Mouse (Mus musculus) Patski (cell line): ENCODE measurements around the gene Clasp1. TPM values are rescaled to one million over a fixed set of nuclear protein-coding genes. Genes with fewer than 3 reads are reported as not detected.
A peak's percentile ranks its signal among the peaks of the same experiment; 100 is the strongest.

Experiments used
- ATAC-seq: fragments of 100-300 bp; one replicate; pipeline ENCODE4 v1.8.0; 2021
- CTCF ChIA-PET: fragments of 350-600 bp; sonication (Branson Sonifier 250); formaldehyde crosslinking; loops from one replicate; lab custom pipeline; 2022; ENCODE audit warnings: inconsistent platforms; lab: Charles Lee
- POLR2A ChIA-PET: fragments of 350-600 bp; sonication (Branson Sonifier 250); formaldehyde crosslinking; loops from one replicate; lab custom pipeline; 2022; ENCODE audit warnings: antibody characterized with exemption, inconsistent platforms; lab: Charles Lee
- DNase-seq: peaks from one replicate; pipeline ENCODE4 v3.0.0-alpha.2; 2011; ENCODE audit warnings: low read depth, low spot score
- H3K27me3 ChIP-seq: fragments of 371-371 bp; one replicate; pipeline ENCODE4 v1.5.1; 2021
- CTCF ChIP-seq: fragments of 100-300 bp; IDR thresholded peaks from one replicate; pipeline ENCODE4 v1.5.1; 2021
- in situ Hi-C: fragments of 300-500 bp; cut with MboI; formaldehyde crosslinking; loops from 3 replicates; pipeline ENCODE4 v1.11.1; 2018; ENCODE audit warnings: low pct_unique_long_range_greater_than_20kb, mixed read lengths
- polyA plus RNA-seq: library from polyadenylated mRNA; unstranded; gene quantifications from one replicate; pipeline ENCODE4 v1.2.3, GENCODE M21; 2021

Clasp1 gene
- polyA plus RNA-seq, 1 experiment from 2014 or later: 39.0 TPM

DNA sequence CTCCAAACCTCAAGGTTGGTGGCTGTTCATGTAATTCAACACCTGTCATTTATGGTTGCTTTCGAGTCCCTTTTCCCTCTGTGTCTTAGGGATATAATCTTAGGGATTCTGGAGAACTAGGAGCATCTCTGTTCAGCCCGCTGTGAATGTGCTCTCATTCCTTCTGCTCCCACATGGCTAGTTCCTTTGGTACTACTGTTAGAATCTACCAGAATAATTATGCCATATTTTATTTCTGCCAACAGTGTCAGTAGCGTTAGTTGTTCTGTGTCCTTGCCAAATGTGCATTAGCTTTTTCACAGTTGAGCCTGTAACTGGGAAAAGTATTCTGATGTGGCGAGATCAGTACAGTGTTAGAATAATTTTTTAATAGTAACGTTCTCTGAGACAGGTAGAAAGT, 162.3 kb downstream of the Clasp1 start:
- in situ Hi-C loops: no loop called here
- DNase-seq (no peak), ATAC-seq (no peak)
- TF ChIP-seq CTCF: no peak
- ChIA-PET POLR2A (no interaction called here), CTCF (no interaction called here)
- no peaks in the 10 kb centered on the region for H3K27me3 ChIP-seq

DNA sequence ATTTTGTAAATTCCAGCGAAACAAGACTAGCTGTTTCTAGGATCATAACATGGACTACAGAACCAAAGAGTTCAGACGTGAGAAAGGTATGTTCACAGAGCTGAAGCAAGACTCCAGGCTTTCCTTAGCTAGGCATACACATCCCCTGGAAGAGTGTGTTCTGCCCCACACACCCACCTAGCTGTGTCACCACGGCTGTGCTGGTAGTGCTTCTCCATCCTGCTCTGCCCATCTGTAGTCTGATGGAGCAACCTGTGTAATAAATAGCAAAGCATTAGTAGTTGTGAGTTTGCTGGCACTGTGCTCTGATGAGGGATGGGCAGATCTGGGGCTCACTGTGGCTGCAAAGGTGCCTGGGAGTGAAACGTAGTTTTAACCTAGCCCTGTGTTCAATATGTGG, 163.2 kb downstream of the Clasp1 start:
- H3K27me3 ChIP-seq: no peaks in the 10 kb centered on the region
- ChIA-PET CTCF (interaction anchor here (0.8 kb wide), 1 partner anchor 12 kb away, joined by 3 read pairs; no protein-coding TSS in a partner anchor), POLR2A (no interaction called here)

GRCm38 (mm10) chr1:118553045-118553444, 164.2 kb downstream of the Clasp1 start:
- CTCF ChIA-PET: interaction anchor here (0.7 kb wide), 1 partner anchor 13 kb away, joined by 3 read pairs; no protein-coding TSS in a partner anchor
- in situ Hi-C loops: no loop called here

More for the DNA sequence above, 163.2 kb downstream of the Clasp1 start:
- TF ChIP-seq CTCF: no peak
- in situ Hi-C loops: no loop called here
- no peak for ATAC-seq
- no peak for DNase-seq

DNA sequence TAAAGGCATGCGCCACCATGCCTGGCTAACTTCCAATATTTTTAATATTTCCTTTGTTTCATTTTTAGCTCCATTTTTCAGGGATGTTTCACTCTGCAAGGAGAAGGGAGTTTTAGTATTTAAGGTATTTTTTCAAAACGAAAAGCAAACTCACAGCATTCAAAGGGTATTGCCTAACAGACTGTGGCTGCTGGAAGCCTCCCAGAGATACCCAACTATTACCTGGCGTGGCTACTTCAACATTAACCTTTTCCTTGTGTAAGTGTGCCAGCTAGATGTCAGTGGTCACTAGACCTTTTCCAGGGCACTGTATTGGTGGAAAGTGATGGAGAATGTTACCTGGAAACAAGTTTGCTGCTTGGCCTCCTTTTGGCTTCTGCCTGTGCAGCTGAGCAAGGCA, 164.6 kb downstream of the Clasp1 start:
- ChIA-PET CTCF (interaction anchor here (0.7 kb wide), 1 partner anchor 14 kb away, joined by 3 read pairs; no protein-coding TSS in a partner anchor), POLR2A (interaction anchor here (0.6 kb wide), 1 partner anchor 16 kb away, joined by 3 read pairs; no protein-coding TSS in a partner anchor)
- DNase-seq (no peak), ATAC-seq (no peak)
- in situ Hi-C loops: no loop called here
- H3K27me3 ChIP-seq: no peaks in the 10 kb centered on the region
- no peak for TF ChIP-seq CTCF

More at GRCm38 (mm10) chr1:118553045-118553444, 164.2 kb downstream of the Clasp1 start:
- ATAC-seq (no peak), DNase-seq (no peak)
- no peak for TF ChIP-seq CTCF
- no peaks in the 10 kb centered on the region for H3K27me3 ChIP-seq
- POLR2A ChIA-PET: interaction anchor here (0.6 kb wide), 1 partner anchor 16 kb away, joined by 3 read pairs; no protein-coding TSS in a partner anchor

GRCm38 (mm10) chr1:118554961-118555360, 166.1 kb downstream of the Clasp1 start:
- ATAC-seq: no peak
- DNase-seq: no peak
- TF ChIP-seq CTCF: no peak
- in situ Hi-C loops: no loop called here
- CTCF ChIA-PET: no interaction called here
- POLR2A ChIA-PET: no interaction called here
- no peaks in the 10 kb centered on the region for H3K27me3 ChIP-seq

DNA sequence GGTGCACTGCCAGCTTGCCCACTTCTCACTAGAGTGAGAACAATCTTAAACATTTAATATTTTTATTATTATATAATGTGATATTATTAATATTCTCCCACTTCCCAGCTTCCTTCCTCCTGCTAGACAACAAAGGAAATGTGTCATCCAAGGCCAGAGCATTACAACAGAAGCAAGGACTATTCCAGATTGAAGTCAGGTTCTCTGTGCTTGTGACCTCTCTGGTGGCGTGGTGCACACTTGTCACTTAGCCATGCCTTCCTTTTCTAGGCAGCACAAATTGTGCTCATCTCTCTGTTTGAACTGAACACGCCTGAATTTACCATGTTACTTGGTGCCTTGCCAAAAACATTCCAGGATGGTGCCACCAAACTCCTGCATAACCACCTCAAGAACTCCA, 170.9 kb downstream of the Clasp1 start:
- ATAC-seq (no peak), DNase-seq (no peak)
- TF ChIP-seq CTCF: no peak
- no peaks in the 10 kb centered on the region for H3K27me3 ChIP-seq
- CTCF ChIA-PET: interaction anchor here (2.2 kb wide), 1 partner anchor 10 kb away, joined by 6 read pairs; no protein-coding TSS in a partner anchor
- POLR2A ChIA-PET: no interaction called here
- in situ Hi-C loops: loop anchor here (5.0 to 10.0 kb wide), 2 partner anchors 198 to 515 kb away; no protein-coding TSS in a partner anchor

DNA sequence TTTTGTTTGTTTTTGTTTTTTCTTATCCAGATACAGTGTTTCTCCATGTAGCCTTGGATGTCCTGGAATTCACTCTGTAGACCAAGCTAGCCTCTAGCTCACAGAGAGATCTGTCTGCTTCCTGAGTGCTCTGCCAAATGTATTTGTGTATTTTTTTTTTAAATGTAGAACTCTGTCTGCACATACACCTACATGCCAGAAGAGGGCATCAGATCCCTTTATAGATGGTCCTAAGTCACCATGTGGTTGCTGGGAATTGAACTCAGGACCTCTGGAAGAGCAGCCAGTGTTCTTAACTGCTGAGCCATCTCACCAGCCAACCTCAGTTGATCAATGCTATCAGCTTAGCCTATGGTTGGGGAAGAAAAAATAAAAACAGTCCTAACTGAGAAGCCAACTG, 175.7 kb downstream of the Clasp1 start:
- CTCF ChIA-PET: interaction anchor here (0.9 to 2.7 kb wide), 8 partner anchors 19 to 196 kb away, joined by 3 to 7 read pairs (median 3); partner anchors contain the start of gene Tfcp2l1
- POLR2A ChIA-PET: no interaction called here
- no peak for DNase-seq
- H3K27me3 ChIP-seq: no peaks in the 10 kb centered on the region
- in situ Hi-C loops: loop anchor here (5.0 to 10.0 kb wide), 2 partner anchors 193 to 510 kb away; no protein-coding TSS in a partner anchor
- no peak for ATAC-seq
- peak; percentile 74 for TF ChIP-seq CTCF

GRCm38 (mm10) chr1:118567659-118568058, 178.8 kb downstream of the Clasp1 start:
- no peaks in the 10 kb centered on the region for H3K27me3 ChIP-seq
- ATAC-seq (no peak), DNase-seq (no peak)
- in situ Hi-C loops: loop anchor here (10.0 kb wide), 1 partner anchor 507 kb away; no protein-coding TSS in a partner anchor
- no peak for TF ChIP-seq CTCF
- ChIA-PET CTCF (interaction anchor here (1.5 to 2.2 kb wide), 2 partner anchors 163 to 192 kb away, joined by 4 to 6 read pairs; no protein-coding TSS in a partner anchor), POLR2A (no interaction called here)

DNA sequence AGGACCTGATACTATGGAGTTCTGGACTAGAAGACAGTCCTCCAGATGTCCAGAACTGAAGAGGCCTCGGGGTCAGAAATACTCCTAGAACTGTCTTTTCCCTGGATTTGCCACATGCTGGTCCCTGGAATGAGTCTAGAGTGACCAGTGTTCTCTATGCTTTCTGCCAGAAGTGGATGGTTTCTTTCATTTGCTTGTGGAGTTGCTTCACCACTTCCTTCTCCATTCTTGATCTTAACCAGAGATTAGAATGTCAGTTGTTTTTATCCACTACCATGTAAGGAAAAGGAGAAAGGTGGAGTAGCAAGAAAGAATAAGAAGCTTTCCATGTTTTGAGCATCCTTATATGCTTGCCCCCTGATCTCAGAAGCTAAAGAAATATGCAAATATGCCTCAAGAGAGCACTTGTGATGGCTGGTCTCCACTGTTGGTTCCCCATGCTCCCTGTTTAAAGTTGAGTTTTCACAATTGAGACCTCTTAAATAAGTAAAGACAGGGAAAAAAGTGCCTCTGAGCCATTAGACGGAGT, 191.4 kb downstream of the Clasp1 start:
- ChIA-PET CTCF (no interaction called here), POLR2A (interaction anchor here (1.1 kb wide), 1 partner anchor 9 kb away, joined by 3 read pairs; no protein-coding TSS in a partner anchor)
- no peak for TF ChIP-seq CTCF
- H3K27me3 ChIP-seq: no peaks in the 10 kb centered on the region
- in situ Hi-C loops: no loop called here
- no peak for ATAC-seq
- no peak for DNase-seq

GRCm38 (mm10) chr1:118581179-118581578, 192.3 kb downstream of the Clasp1 start:
- in situ Hi-C loops: no loop called here
- no peaks in the 10 kb centered on the region for H3K27me3 ChIP-seq
- CTCF ChIA-PET: interaction anchor here (1.2 kb wide), 1 partner anchor 8 kb away, joined by 3 read pairs; no protein-coding TSS in a partner anchor
- POLR2A ChIA-PET: no interaction called here
- TF ChIP-seq CTCF: no peak
- no peak for ATAC-seq
- DNase-seq: no peak

GRCm38 (mm10) chr1:118589721-118590120, 200.9 kb downstream of the Clasp1 start:
- in situ Hi-C loops: no loop called here
- peak; percentile 84 for ATAC-seq

More at GRCm38 (mm10) chr1:118589721-118590120, 200.9 kb downstream of the Clasp1 start:
- POLR2A ChIA-PET: no interaction called here
- CTCF ChIA-PET: interaction anchor here (0.8 to 1.5 kb wide), 3 partner anchors 8 to 179 kb away, joined by 3 to 5 read pairs (median 3); no protein-coding TSS in a partner anchor
- no peak for TF ChIP-seq CTCF
- peak; percentile 73 for DNase-seq
- H3K27me3 ChIP-seq: no peaks in the 10 kb centered on the region
